Mouse (Mus musculus) layer of hippocampus, adult 9-11 months (tissue): ENCODE measurements around the gene Mtmr12.

ENCODE experiments used
- DNase-seq: peaks from one replicate; pipeline ENCODE4 v3.0.0; 2022

Mtmr12 gene

GRCm38 (mm10) chr15:12322676-12323402 is 118.0 kb downstream of the Mtmr12 start:
- no peak for DNase-seq
